Mouse (Mus musculus) layer of hippocampus, postnatal 36 days (tissue): Measurements from ENCODE around the gene Folr1. TPM values are rescaled to one million over a fixed set of nuclear protein-coding genes. Genes with fewer than 3 reads are reported as not detected.

Experiments used
- DNase-seq, 2 experiments: peaks; one replicate each; pipeline ENCODE4 v3.0.0; 2022
- total RNA-seq, 2 experiments: library from RNA; stranded (reverse); gene quantifications; 2 replicates each; pipeline ENCODE4 v1.2.3; 2021

Folr1 gene
- 1 to 10 TPM in 1 of 2 experiments, under 1 TPM in 1; 0.62 to 4.9 TPM for total RNA-seq

- no peak for DNase-seq
Measured at GRCm38 (mm10) chr7:101870629-101871028, at the start of gene Folr1. Gene Folr1, minus strand, starts transcription at chr7:101870788.

DNA sequence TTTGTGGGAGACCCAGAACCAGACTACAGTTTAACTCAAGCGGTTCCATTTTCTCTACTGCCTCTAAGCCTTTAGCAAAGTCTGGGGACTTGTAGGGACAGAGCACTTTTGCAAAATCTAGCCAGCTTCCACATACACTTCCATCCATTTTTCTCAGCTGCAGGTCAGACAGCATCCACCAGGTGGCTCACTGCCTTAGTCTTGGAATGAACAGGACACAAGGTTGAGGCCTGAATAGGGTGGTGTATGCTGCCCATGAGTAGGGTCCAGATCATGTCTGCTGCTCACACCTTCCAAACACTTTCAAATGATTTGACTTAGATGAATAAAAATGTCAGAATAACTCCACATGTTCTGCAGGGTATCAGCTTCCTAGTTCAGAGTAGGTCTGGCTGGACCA lies 47.5 kb upstream of the Folr1 start:
- peak in 1 of 2 experiments; percentile 54 for DNase-seq

GRCm38 (mm10) chr7:101911982-101912381 lies 41.4 kb upstream of the Folr1 start:
- DNase-seq = no peak

DNA sequence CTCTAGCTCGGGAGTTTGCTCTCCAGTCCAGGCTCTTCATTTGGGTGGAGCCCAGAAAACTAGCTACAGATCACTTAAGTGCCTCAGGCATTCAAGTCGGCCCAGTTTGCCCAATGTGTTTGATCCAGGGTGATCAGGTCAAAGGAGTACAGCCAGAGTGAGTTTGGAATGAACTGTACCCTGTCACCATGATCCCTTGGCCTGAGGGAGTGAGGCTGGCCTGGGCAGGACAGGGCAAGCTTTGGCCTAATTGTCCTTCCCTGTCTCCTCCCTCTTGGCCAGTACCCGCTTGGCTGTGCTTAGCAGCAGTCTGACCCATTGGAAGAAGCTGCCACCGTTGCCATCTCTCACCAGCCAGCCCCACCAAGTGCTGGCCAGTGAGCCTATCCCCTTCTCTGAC lies 39.5 kb upstream of the Folr1 start:
- DNase-seq = no peak

DNA sequence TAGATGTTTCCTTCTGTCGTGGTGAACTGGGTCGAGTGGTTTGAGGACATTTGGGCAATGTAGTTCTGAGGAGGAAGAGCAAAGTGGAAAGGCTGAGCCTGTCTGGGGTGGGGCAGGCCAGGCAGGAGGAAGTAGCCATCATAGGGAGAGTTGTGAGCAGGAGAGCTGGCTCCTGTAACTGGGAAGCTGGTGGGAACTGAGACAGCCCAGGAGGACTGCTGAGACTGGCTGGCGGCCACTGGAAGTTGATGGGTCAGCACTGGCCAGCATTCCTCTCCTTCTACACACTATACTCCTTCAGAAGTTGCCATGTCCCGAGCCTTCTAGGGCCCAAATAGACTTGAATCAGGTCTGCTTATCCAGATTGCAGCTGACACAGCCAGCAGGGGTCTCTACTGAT lies 37.8 kb upstream of the Folr1 start:
- no peak for DNase-seq

DNA sequence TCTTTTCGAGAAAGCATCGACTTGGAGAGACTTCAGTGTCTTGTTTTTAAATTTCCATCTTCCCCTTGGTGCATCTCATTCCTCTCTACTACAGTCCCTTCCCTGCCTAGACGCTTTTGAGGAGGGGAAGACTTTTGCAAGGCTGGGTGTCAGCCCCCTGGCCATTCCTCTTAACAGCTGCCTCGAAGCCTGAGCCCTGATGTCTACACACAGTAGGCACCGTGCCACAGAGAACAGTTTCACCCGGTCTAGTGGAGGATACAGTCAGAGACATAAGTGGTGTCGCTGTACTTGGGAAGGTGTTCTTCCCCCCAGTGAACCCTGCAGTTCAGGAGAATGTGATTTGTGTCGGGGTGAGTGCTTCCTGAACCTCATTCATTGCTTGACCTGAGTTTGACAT lies 36.1 kb upstream of the Folr1 start:
- no peak for DNase-seq

GRCm38 (mm10) chr7:101906287-101906681 lies 35.7 kb upstream of the Folr1 start, which contains the start of gene Tomt:
Gene Tomt, minus strand, starts transcription at chr7:101906359.
- DNase-seq = no peak

- peak; percentile 100 for DNase-seq
Measured at GRCm38 (mm10) chr7:101905561-101906286, 35.1 kb upstream of the Folr1 start, which contains the start of gene Lamtor1. Gene Lamtor1, plus strand, starts transcription at chr7:101905904.

GRCm38 (mm10) chr7:101902846-101903245 lies 32.3 kb upstream of the Folr1 start:
- DNase-seq = no peak

- no peak for DNase-seq
Measured at GRCm38 (mm10) chr7:101901969-101902368, 31.4 kb upstream of the Folr1 start.

GRCm38 (mm10) chr7:101900331-101901097 lies 29.9 kb upstream of the Folr1 start:
- DNase-seq = no peak

GRCm38 (mm10) chr7:101896104-101897066 lies 25.8 kb upstream of the Folr1 start:
- peak; percentile 95 to 96 for DNase-seq

- no peak for DNase-seq
Measured at GRCm38 (mm10) chr7:101895695-101896094, 25.1 kb upstream of the Folr1 start.

DNA sequence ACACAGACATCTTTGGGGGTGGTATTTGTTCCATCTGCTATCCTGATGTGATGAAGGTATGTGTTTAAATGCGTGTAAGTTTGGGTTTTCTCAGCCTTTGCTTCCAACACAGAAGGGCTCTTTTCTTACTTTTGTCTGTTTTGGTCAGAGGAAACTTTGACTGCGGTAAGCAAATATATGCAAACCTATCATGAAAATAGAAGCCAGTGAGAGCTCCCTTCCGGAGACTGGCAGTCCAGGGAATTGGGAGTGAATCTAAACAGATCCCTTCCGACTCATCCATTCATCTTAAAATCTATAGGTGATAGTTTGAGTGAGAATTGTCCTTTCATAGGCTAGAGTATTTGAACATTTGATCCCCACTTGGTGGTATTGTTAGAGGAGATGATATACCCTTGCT lies 17.9 kb upstream of the Folr1 start:
- DNase-seq = no peak

GRCm38 (mm10) chr7:101886274-101886673 lies 15.7 kb upstream of the Folr1 start:
- no peak for DNase-seq

DNA sequence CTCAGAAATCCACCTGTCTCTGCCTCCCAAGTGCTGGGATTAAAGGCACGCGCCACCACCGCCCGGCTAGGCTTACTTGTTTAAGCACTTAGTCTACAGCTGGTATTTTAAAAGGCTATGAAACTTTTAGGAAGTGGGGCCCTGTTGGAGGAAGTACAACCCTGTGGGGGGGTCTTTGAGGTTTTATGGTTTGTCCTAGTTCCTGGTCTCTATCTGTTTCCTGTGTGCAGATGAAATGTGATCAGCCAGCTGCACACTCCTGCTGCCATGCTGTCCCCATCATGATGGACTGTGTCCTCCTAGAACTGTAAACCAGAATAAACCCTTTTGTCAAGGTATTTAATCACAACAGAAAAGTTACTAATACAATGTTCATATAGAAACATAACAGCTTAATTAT lies 13.6 kb upstream of the Folr1 start:
- DNase-seq = no peak

- DNase-seq = no peak
Measured at GRCm38 (mm10) chr7:101882413-101883154, 12.0 kb upstream of the Folr1 start.

- DNase-seq = peak; percentile 40 to 42
Measured at GRCm38 (mm10) chr7:101880855-101881254, 10.3 kb upstream of the Folr1 start.

DNA sequence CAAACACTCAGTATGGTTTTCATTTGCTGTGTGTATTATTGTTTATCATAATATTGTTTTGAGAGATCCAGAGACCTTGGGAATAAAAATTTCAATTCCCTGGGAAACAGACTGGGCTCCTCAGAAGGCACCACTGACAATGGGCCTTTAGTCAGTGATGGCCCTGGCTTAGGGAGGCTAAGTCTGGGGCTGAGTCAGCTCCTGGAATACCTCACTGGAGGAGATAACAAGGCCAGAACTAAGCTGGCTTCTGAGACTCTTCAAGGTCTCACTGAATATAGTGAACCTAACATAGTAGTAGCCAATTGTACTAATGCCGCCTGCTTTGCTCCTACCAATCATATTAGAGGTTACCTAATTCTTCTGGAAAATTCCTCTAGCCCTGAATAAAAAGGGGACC lies 5.4 kb upstream of the Folr1 start:
- no peak for DNase-seq

- DNase-seq = no peak
Measured at GRCm38 (mm10) chr7:101871296-101871695, 708 bp upstream of the Folr1 start.

GRCm38 (mm10) chr7:101869163-101869500 lies 1.5 kb downstream of the Folr1 start:
- DNase-seq = no peak
